Comparison of ENCODE assay signal across 8 mouse cellular contexts in genomic region chr7:25754738-25755467, GRCm38 (mm10). TPM values are rescaled to one million over a fixed set of nuclear protein-coding genes. Genes with fewer than 3 reads are reported as not detected.
DNase-seq lines count a peak whose midpoint lies in the region; ATAC-seq lines count a peak whose summit lies in the region.

Gene Hnrnpul1 (minus strand): TSS chr7:25754757.

- peak; percentile 98 for DNase-seq in ES-CJ7 (ENCODE audit: low read depth, low spot score)
- peak; percentile 99 for DNase-seq in cerebellum, adult 11 months
- peak; percentile 99 for DNase-seq in forebrain, embryonic 14.5 days (ENCODE audit: low spot score)
- peak; percentile 98 to 99 for DNase-seq in heart, postnatal 14 days
- peak; percentile 100 for DNase-seq in layer of hippocampus, adult 11-12 months (ENCODE audit: low spot score)
- peak; percentile 99 for DNase-seq in lung, adult 18-20 months
- DNase-seq in testis, postnatal 14 days (ENCODE audit: low spot score): peak; percentile 98

- WGBS in forebrain, embryonic 14.5 days: under 1% methylated on average over 55 of the region's 55 CpGs
- under 1% methylated on average over 55 of the region's 55 CpGs for WGBS in neural tube, embryonic 15.5 days

- peak within 1 kb of the TSS; percentile 97 for H3K4me3 ChIP-seq in forebrain, embryonic 14.5 days (ENCODE audit: low read depth, low read length)
- H3K4me3 ChIP-seq in neural tube, embryonic 15.5 days (replicated peaks): peak within 1 kb of the TSS; percentile 94

- H3K9me3 ChIP-seq in forebrain, embryonic 14.5 days (replicated peaks; ENCODE audit: control insufficient read depth, low read length): no peaks in the 10 kb centered on the region
- no peaks in the 10 kb centered on the region for H3K9me3 ChIP-seq in neural tube, embryonic 15.5 days (replicated peaks)

- peak within 1 kb of the TSS; percentile 70 for H3K4me2 ChIP-seq in forebrain, embryonic 14.5 days (ENCODE audit: low read length)
- H3K4me2 ChIP-seq in neural tube, embryonic 15.5 days: peak within 1 kb of the TSS; percentile 95

- H3K9ac ChIP-seq in forebrain, embryonic 14.5 days (ENCODE audit: low read length): peak within 1 kb of the TSS; percentile 99
- peak within 1 kb of the TSS; percentile 97 for H3K9ac ChIP-seq in neural tube, embryonic 15.5 days (replicated peaks)

- peaks cover 12% of the 10 kb centered on the region for H3K4me1 ChIP-seq in forebrain, embryonic 14.5 days (ENCODE audit: control insufficient read depth, insufficient read depth, low read length)
- peaks cover 28% of the 10 kb centered on the region for H3K4me1 ChIP-seq in neural tube, embryonic 15.5 days

- H3K27me3 ChIP-seq in forebrain, embryonic 14.5 days (replicated peaks; ENCODE audit: control insufficient read depth, insufficient read depth, low read length): no peaks in the 10 kb centered on the region
- H3K27me3 ChIP-seq in neural tube, embryonic 15.5 days (replicated peaks): no peaks in the 10 kb centered on the region

- ATAC-seq in forebrain, embryonic 14.5 days: peak; percentile 94
- ATAC-seq in neural tube, embryonic 15.5 days (ENCODE audit: low FRiP score): peak; percentile 93

- H3K27ac ChIP-seq in forebrain, embryonic 14.5 days (ENCODE audit: low read depth, low read length): peak within 1 kb of the TSS; percentile 97
- peak within 1 kb of the TSS; percentile 98 for H3K27ac ChIP-seq in neural tube, embryonic 15.5 days (replicated peaks)

- intact Hi-C loops in heart, postnatal 14 days (cut with DNase I): loop anchor here (2.0 to 5.0 kb wide), 2 partner anchors 66 to 128 kb away; partner anchors contain the start of gene B3gnt8

- H3K36me3 ChIP-seq in forebrain, embryonic 14.5 days (ENCODE audit: control insufficient read depth, insufficient read depth, low read length): peaks cover 16% of the 10 kb centered on the region
- H3K36me3 ChIP-seq in neural tube, embryonic 15.5 days: peaks cover 20% of the 10 kb centered on the region

RNA-seq across cellular contexts. Expression of gene Hnrnpul1, which starts in this region (rescaled TPM):
- 53.6 and 61.2 TPM in 2 replicates for polyA plus RNA-seq in forebrain, embryonic 14.5 days (2014; fragmentation: Nextera tagmentation; extraction: Ambion mirVana)
- 10 to 100 TPM; 88.8 to 89.0 TPM for total RNA-seq in heart, postnatal 14 days (2021)
- 37.3 and 43.9 TPM in 2 replicates for polyA plus RNA-seq in neural tube, embryonic 15.5 days (2015; fragmentation: Nextera tagmentation; extraction: Ambion mirVana)

Comparison
In these comparisons a context has a peak if more than half of its experiments do, and no peak if none do; other contexts are left out.
1. Peak in every context shown above with its lines: DNase-seq, ATAC-seq, H3K4me3 ChIP-seq and H3K27ac ChIP-seq.